Mouse (Mus musculus) kidney, embryonic 14.5 days (tissue): Measurements from ENCODE around the gene Zfp335. TPM values are rescaled to one million over a fixed set of nuclear protein-coding genes. Genes with fewer than 3 reads are reported as not detected.
"Not testable (repeated sequence)": the region's sequence is repeated elsewhere in the genome, so short reads cannot be mapped to it uniquely, and the experiment has no call there.

Experiments used
- ATAC-seq: fragments of 200-750 bp; cut with Nextera tagmentation; 2 replicates; pipeline ENCODE4 v1.8.0; 2017; ENCODE audit warnings: moderate number of reproducible peaks, mild to moderate bottlenecking, moderate TSS enrichment, moderate library complexity; ENCODE audit not compliant: low FRiP score, low TSS enrichment
- H3K27ac ChIP-seq: fragments of 300-500 bp; sonication (generic); 2 replicates; pipeline ENCODE4 v1.5.1; 2014; ENCODE audit warnings: low read depth, mild to moderate bottlenecking, low read length, moderate library complexity, mixed read lengths
- H3K27me3 ChIP-seq: fragments of 300-500 bp; sonication (generic); 2 replicates; pipeline ENCODE4 v1.6.1; 2014; ENCODE audit warnings: mild to moderate bottlenecking, low read length; ENCODE audit not compliant: control insufficient read depth, insufficient read depth
- H3K36me3 ChIP-seq: fragments of 300-500 bp; sonication (generic); 2 replicates; pipeline ENCODE4 v1.6.1; 2014; ENCODE audit warnings: low read length, mixed read lengths; ENCODE audit not compliant: control insufficient read depth, insufficient read depth
- H3K4me1 ChIP-seq: fragments of 300-500 bp; sonication (generic); 2 replicates; pipeline ENCODE4 v1.6.1; 2014; ENCODE audit warnings: low read length, mixed read lengths; ENCODE audit not compliant: control insufficient read depth, insufficient read depth
- H3K4me2 ChIP-seq: fragments of 300-500 bp; sonication (generic); replicated peaks from 2 replicates; pipeline ENCODE4 v1.6.1; 2014; ENCODE audit warnings: low read depth, mild to moderate bottlenecking, low read length
- H3K4me3 ChIP-seq: fragments of 300-500 bp; sonication (generic); 2 replicates; pipeline ENCODE4 v1.5.1; 2014; ENCODE audit warnings: mild to moderate bottlenecking, low read length
- H3K9ac ChIP-seq: fragments of 300-500 bp; sonication (generic); 2 replicates; pipeline ENCODE4 v1.6.1; 2014; ENCODE audit warnings: low read depth, mild to moderate bottlenecking, low read length, moderate library complexity
- H3K9me3 ChIP-seq: fragments of 300-500 bp; sonication (generic); 2 replicates; pipeline ENCODE4 v1.6.1; 2016; ENCODE audit warnings: low read length; ENCODE audit not compliant: control insufficient read depth
- WGBS: fragments of 180-500 bp; shearing (Covaris S2); extraction: QIAGEN DNeasy Blood & Tissue Kit; methylation state at CpG from one replicate; pipeline ENCODE4 v1.1.7; 2014; 5-methylcytosine and 5-hydroxymethylcytosine counted together
- polyA plus RNA-seq: library from polyadenylated mRNA; unstranded; fragments of >200 nt; fragmentation: Nextera tagmentation; extraction: Ambion mirVana; gene quantifications from 2 replicates; pipeline ENCODE4 v1.2.1, GENCODE M21; 2014

Gene Zfp335
- polyA plus RNA-seq, 1 experiment from 2014 or later = 13.8 TPM

DNA sequence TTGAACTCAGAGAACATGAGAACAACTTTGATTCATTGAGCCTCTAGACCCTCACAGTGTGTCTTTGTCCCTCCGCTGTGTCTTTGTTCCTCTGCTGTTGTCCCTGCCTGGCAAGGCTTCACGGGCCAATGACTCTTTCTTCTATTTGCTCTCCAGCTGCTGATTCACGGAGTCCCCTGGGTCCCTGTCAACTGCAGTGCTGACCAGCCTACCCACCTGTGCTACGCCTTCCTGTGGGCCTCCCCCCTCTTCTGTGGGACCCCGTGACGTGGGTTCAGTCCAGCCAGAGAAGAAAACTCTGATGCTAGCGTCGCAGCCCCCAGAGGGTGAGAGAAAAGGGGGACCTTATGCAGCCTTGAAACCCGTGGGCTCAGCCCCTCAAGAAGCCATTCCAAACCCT is 28.9 kb downstream of the Zfp335 start:
- Histone ChIP-seq H3K4me2 (no peak overlapping the region), H3K36me3 (peaks cover 41% of the 10 kb centered on the region), H3K27me3 (no peaks in the 10 kb centered on the region), H3K9ac (no peak overlapping the region), H3K27ac (0 out of 2 replicates have a peak overlapping the region, but pooled peaks have one; percentile 17), H3K4me1 (peaks cover 15% of the 10 kb centered on the region; the same call in 1 of the 2 replicates), H3K9me3 (no peaks in the 10 kb centered on the region), H3K4me3 (no peak overlapping the region)
- ATAC-seq = no peak
- WGBS = 52% methylated on average over 9 of the region's 9 CpGs

DNA sequence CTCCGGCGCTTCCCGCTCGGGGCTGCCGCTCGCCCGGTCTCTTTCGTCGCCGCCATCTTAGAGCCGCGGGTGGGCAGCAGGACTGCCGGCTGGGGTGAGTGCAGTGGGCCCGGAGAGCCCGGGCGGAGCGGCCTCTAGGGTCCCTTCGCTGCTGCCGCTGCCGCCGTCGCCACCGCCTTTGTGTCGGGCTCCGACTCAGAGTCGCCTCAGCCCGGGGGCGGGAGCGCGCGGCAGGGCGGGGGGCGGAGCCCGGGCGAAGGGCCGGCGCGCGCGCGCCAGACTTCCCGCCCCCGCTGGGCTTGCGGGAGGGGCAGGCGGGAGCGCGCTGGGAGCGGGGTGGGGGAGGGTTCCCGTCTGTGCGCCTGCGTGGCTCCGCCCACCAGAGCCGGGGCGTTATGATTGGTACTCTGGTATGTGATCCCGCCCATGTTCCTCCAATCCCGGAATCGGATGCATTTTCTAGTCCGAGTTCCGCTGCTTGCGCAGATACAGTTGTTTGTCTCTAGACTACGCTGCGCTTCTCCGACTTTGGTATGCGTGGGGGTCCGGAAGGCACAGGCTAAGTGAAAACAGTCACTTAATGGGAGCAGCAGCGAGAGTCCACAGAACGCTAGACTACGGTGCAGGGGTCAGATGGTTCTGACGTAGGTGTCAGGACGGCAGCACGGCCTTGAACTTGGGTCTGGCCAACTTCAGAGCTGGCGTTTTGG is 31.8 kb downstream of the Zfp335 start:
- Histone ChIP-seq H3K9me3 (no peaks in the 10 kb centered on the region), H3K36me3 (peaks cover 15% of the 10 kb centered on the region), H3K9ac (peak overlapping the region; percentile 100), H3K4me1 (peaks cover 18% of the 10 kb centered on the region), H3K27me3 (no peaks in the 10 kb centered on the region), H3K4me3 (peak overlapping the region; percentile 96), H3K27ac (peak overlapping the region; percentile 100), H3K4me2 (peak overlapping the region; percentile 94)
- WGBS = under 1% methylated on average over 69 of the region's 72 CpGs
- peak; percentile 83 for ATAC-seq

DNA sequence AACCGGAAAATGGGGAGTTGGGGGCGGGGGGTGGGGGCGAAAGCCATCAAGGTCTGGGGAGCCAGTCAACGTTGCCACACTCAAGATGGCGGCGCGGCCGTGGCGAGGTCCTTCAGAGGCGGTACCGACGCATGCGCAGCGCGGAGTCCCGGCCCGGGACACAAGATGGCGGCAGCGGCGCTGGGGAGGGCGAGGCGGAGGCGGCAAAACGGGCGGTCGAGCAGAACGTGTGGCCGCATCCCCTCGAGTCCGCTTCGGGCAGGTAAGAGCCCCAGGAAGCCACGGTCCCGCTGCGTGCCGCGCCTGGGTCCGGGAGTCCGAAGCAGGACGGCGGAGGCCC is 32.4 kb downstream of the Zfp335 start, which contains the start of gene Pcif1:
Gene Pcif1, plus strand, starts transcription at position 77 of the 340 bp plus-strand sequence.
- H3K27me3 ChIP-seq = no peaks in the 10 kb centered on the region
- peak within 1 kb of the TSS; percentile 96 for H3K4me3 ChIP-seq
- peak within 1 kb of the TSS; percentile 100 for H3K27ac ChIP-seq
- H3K4me2 ChIP-seq = peak within 1 kb of the TSS; percentile 94
- WGBS = under 1% methylated on average over 40 of the region's 40 CpGs
- H3K36me3 ChIP-seq = peaks cover 12% of the 10 kb centered on the region
- H3K4me1 ChIP-seq = peaks cover 23% of the 10 kb centered on the region
- ATAC-seq = peak; percentile 75
- H3K9me3 ChIP-seq = no peaks in the 10 kb centered on the region
- H3K9ac ChIP-seq = peak within 1 kb of the TSS; percentile 100

DNA sequence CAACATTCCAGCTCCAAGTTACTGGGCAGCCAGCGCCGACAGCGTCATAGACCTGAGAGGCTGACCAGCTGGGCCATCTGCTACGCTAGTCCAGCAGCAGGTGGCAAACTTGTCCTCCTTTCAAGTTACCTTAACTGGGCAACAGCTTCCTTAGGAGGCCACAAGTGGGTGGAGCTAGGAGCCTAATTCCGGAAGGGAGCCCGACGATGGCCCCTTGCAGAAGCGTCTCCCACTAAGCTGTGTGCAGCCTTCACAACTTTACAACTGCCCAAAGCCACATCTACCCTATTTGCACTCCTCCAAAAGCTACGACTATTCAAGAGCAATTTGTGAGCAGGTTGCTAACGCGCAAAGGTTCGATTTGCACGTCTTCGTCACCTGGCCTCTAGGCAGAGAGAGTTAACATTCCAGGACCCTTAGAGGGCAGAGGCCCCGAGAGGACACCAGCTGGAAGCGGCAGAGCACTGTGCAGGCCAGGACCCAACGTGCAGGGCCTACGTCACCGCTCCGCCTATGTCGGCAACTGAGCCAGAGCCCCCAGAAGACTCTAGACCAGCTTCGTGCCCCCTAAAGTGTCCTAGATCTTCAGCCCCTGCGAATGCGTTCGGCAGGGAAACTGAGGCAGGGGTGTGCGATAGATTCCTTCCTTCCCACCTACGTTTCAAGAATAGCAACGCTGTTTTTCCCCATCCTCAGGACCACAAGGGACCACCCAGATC is 32.9 kb downstream of the Zfp335 start:
- ATAC-seq = peak; percentile 29
- peak overlapping the region; percentile 100 for H3K9ac ChIP-seq
- peak overlapping the region; percentile 96 for H3K4me3 ChIP-seq
- H3K27ac ChIP-seq = peak overlapping the region; percentile 100
- H3K9me3 ChIP-seq = no peaks in the 10 kb centered on the region
- under 1% methylated on average over 28 of the region's 28 CpGs for WGBS
- H3K4me2 ChIP-seq = peak overlapping the region; percentile 94
- peaks cover 7% of the 10 kb centered on the region; the same call in 1 of the 2 replicates for H3K36me3 ChIP-seq
- H3K27me3 ChIP-seq = no peaks in the 10 kb centered on the region
- peaks cover 28% of the 10 kb centered on the region for H3K4me1 ChIP-seq

DNA sequence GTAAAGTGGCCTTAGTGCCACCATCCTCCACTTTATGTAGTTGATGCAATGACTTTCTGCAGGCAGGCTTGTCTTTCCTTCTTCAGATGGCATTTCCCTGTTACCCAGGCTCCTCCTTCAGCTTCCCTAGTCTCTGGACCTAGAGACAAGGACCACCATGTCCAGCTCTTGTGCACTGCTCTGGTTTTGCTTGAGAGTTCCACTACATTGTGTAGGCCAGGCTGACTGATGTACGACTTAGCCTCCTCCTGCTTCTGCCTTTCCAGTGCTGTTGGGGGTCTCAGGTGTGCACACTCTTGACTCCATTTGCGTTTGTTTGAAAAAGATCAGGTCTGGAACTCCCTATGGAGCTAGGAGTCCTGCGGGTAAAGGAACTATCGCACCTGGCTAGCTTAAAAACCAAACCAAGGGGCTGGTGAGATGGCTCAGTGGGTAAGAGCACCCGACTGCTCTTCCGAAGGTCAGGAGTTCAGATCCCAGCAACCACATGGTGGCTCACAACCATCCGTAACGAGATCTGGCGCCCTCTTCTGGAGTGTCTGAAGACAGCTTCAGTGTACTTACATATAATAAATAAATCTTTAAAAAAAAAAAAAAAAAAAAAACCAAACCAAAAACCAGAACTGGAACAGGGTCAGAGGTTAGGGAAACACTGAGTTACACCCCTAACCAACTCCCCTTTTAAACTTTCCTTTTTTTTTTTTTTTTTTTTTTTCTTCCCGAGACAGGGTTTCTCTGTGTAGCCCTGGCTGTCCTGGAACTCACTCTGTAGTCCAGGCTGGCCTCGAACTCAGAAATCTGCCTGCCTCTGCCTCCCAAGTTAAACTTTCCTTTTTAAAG is 34.0 kb downstream of the Zfp335 start:
- H3K27ac ChIP-seq, H3K27me3 ChIP-seq, H3K9me3 ChIP-seq, H3K9ac ChIP-seq, ATAC-seq, H3K36me3 ChIP-seq: not testable (repeated sequence)
- peak overlapping the region; percentile 96 for H3K4me3 ChIP-seq
- peaks cover 30% of the 10 kb centered on the region for H3K4me1 ChIP-seq
- H3K4me2 ChIP-seq = peak overlapping the region; percentile 94
- WGBS = 75% methylated on average over 10 of the region's 11 CpGs

DNA sequence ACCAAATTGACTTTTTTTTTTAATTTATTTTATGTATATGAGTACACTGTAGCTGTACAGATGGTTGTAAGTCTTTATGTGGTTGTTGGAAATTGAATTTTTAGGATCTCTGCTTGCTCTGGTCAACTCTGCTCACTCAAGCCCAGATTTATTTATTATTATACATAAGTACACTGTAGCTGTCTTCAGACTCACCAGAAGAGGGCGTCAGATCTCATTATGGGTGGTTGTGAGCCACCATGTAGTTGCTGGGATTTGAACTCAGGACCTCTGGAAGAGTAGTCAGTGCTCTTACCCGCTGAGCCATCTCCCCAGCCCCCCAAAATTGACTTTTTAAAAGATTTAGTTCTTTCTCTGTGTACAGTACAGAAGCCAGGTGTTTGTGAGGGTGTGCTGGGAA is 35.9 kb downstream of the Zfp335 start:
- H3K27me3 ChIP-seq, H3K4me2 ChIP-seq, H3K36me3 ChIP-seq, H3K9me3 ChIP-seq, H3K4me3 ChIP-seq, H3K9ac ChIP-seq, ATAC-seq: not testable (repeated sequence)
- 56% methylated on average over 2 of the region's 2 CpGs for WGBS
- H3K4me1 ChIP-seq = peaks cover 26% of the 10 kb centered on the region
- H3K27ac ChIP-seq = peak overlapping the region; percentile 79; the same call in 1 of the 2 replicates

DNA sequence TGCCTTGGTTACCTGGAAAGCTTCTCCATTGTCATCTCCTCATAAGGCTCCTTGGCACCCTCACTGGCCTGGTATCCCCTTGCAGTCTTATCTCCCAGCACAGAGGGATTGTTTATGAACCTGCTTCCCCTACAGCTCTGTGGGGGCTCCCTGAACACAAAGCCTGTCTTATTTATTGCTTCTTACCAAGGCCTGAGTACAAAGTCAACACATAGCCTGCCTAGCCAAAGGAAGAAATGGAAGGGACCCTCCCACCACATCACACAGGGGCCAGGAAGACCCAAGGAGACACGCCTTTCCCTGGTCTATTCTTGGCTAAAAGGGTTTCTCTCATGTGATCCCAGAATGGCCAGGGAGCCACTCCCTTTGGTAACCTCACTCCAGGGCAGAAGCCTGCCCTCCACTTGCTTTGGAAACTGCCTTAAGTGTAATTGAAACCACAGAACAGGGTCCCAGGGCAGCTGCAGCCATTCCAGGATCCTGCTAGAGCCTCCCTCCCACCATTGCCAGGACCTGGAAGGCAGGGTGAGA is 37.3 kb downstream of the Zfp335 start:
- H3K4me2 ChIP-seq = no peak overlapping the region
- H3K9ac ChIP-seq = no peak overlapping the region
- H3K36me3 ChIP-seq = peaks cover 4% of the 10 kb centered on the region; the same call in 1 of the 2 replicates
- H3K27me3 ChIP-seq = no peaks in the 10 kb centered on the region
- H3K9me3 ChIP-seq = no peaks in the 10 kb centered on the region
- H3K27ac ChIP-seq = peak overlapping the region; percentile 79
- peak; percentile 53 for ATAC-seq
- WGBS = 5% methylated on average over 1 of the region's 1 CpGs
- peaks cover 20% of the 10 kb centered on the region for H3K4me1 ChIP-seq
- no peak overlapping the region for H3K4me3 ChIP-seq

DNA sequence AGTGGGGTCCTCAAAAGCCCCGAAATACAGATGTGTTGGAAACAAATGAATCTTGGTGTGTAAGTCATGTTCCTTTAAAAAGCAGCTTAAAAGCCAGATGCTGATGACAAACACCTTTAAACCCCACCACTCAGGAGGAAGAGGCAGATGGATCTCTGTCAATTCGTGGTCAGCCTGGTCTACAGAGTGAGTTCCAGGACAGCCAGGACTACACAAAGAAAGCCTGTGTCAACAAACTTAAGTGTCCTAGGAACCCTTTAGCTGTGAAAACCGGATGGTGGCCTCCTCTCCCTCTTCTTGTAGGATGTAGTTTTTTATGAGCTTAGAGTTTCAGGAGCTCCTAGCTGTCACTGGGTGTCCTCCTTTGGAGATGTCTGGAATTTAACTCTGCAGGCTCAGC is 37.9 kb downstream of the Zfp335 start:
- Histone ChIP-seq H3K4me1 (peaks cover 20% of the 10 kb centered on the region), H3K27me3 (no peaks in the 10 kb centered on the region), H3K4me2 (no peak overlapping the region), H3K4me3 (no peak overlapping the region), H3K27ac (peak overlapping the region; percentile 79; the same call in 1 of the 2 replicates), H3K9me3 (no peaks in the 10 kb centered on the region), H3K36me3 (peaks cover 4% of the 10 kb centered on the region; the same call in 1 of the 2 replicates), H3K9ac (no peak overlapping the region)
- no peak for ATAC-seq
- whole genome bisulfite sequencing = 45% methylated on average over 3 of the region's 3 CpGs
